Mouse (Mus musculus) megakaryocyte, adult 5-6 weeks (primary cell): ENCODE measurements at regions not wholly inside any gene's neighbourhood (a gene's known extent, or its start where the extent isn't known, plus 50 kb on each side); places are given as distances from the start of the nearest gene placed in this dataset.

Experiments used
- ATAC-seq: 2 replicates; pipeline ENCODE4 v1.8.0; 2016; ENCODE audit warnings: mild to moderate bottlenecking, inconsistent platforms; ENCODE audit not compliant: poor library complexity, severe bottlenecking

DNA sequence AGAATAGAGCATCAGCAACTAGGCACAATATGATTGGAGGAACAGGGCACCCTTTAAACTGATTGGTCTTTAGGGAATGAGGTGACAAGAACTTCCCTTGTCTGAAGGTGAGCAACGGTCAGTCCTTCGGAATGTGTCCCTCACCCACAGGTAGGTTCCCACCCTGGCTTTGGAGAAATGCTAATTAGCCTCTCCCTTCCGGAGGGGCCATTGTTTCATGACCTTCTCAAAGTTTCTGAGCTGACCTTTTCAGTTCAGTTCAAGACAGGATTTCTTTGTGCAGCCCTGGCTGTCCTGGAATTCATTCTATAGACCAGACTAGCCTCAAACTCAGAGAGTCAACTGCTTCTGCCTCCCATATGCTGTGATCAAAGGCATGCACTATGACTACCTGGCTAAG, 53.5 kb upstream of the Klf9 start:
- no peak for ATAC-seq

DNA sequence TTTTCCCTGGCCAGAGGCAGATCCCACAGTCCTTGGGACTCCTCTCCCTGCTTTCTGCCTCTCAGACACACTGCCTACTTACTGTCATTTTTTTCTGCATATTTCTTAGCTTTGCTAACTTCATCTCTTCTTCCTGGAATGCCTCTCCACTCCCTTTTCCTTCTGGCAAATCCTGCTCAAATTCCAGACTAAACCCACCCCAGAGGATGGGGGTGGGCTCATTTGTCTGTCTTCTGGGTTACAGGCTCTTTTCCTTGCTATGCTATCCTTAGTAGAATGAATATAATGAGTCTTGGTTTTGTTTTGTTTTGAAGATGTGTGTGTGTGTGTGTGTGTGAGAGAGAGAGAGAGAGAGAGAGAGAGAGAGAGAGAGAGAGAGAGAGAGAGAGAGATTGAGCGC, 51.9 kb upstream of the Klf9 start:
- ATAC-seq, result no peak

DNA sequence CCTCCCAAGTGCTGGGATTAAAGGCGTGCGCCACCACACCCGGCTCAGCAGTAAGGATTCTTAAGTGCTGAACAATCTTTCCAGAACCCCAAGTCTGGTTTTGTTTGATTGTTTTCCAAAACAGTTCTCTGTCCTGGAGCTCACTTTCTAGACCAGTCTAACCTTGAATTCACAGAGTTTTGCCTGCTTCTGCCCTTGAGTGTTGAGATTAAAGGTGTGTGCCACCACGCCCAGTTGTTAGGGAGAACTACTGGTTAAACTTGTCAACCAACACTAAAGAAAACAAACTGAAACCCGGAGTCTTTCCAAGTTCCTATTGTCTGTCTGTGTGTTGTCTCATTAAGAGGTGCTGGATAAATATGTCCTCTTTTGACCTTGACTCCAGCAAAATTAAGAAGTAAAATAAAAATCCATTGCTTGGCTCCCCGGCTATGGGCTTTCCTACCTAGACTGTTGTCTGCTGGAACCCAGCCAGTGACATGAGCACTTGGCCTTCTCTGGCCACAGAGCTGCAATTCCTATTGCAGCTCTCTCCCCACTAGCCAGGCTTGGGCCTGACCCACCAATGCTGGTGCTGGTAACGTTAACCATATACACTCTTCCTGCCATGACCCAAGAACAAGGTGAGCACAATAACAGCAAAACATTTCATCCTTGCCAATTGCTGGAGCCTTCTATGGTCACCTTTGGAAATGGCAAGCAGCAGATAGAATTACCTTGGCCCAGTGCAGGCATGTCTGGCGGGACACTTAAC, 51.1 kb upstream of the Klf9 start:
- no peak for ATAC-seq
